Mouse (Mus musculus) lung, postnatal 0 days (tissue): ENCODE data around the gene Gba.

Experiments
- CTCF ChIP-seq: IDR thresholded peaks from 2 replicates; pipeline ENCODE4 v1.5.1; 2016; ENCODE audit warnings: antibody characterized with exemption, mild to moderate bottlenecking
- EP300 ChIP-seq: IDR thresholded peaks from 2 replicates; pipeline ENCODE4 v1.6.1; 2016; ENCODE audit warnings: antibody characterized with exemption, mild to moderate bottlenecking, control low read depth

GRCm38 (mm10) chr3:89210162-89210561 is 7.4 kb downstream of the Gba start:
- TF ChIP-seq CTCF: no peak
- TF ChIP-seq EP300: no peak
